Mouse (Mus musculus) hindbrain, embryonic 14.5 days (tissue): ENCODE data around the gene Mthfd2l. TPM values are rescaled to one million over a fixed set of nuclear protein-coding genes. Genes with fewer than 3 reads are reported as not detected.

Experiments
- ATAC-seq: fragments of 200-750 bp; cut with Nextera tagmentation; 2 replicates; pipeline ENCODE4 v1.8.0; 2017; ENCODE audit warnings: moderate number of reproducible peaks, mild to moderate bottlenecking, moderate TSS enrichment, moderate library complexity; ENCODE audit not compliant: low FRiP score
- DNase-seq: peaks from one replicate; pipeline ENCODE4 v3.0.0-alpha.2; 2015; ENCODE audit warnings: low spot score
- H3K27ac ChIP-seq: fragments of 300-500 bp; sonication (generic); 2 replicates; pipeline ENCODE4 v1.5.1; 2014; ENCODE audit warnings: mild to moderate bottlenecking, moderate library complexity
- H3K27me3 ChIP-seq: fragments of 300-500 bp; sonication (generic); 2 replicates; pipeline ENCODE4 v1.6.1; 2014; ENCODE audit warnings: mild to moderate bottlenecking, low read length, mixed read lengths; ENCODE audit not compliant: control insufficient read depth, insufficient read depth
- H3K36me3 ChIP-seq: fragments of 300-500 bp; sonication (generic); replicated peaks from 2 replicates; pipeline ENCODE4 v1.6.1; 2014; ENCODE audit not compliant: control insufficient read depth, insufficient read depth
- H3K4me1 ChIP-seq: fragments of 300-500 bp; sonication (generic); replicated peaks from 2 replicates; pipeline ENCODE4 v1.6.1; 2014; ENCODE audit warnings: antibody characterized with exemption, low read length, mixed read lengths; ENCODE audit not compliant: control insufficient read depth, insufficient read depth
- H3K4me2 ChIP-seq: fragments of 300-500 bp; sonication (generic); replicated peaks from 2 replicates; pipeline ENCODE4 v1.6.1; 2014; ENCODE audit warnings: mild to moderate bottlenecking, moderate library complexity
- H3K4me3 ChIP-seq: fragments of 300-500 bp; sonication (generic); replicated peaks from 2 replicates; pipeline ENCODE4 v1.5.1; 2014; ENCODE audit warnings: mild to moderate bottlenecking, low read length
- H3K9ac ChIP-seq: fragments of 300-500 bp; sonication (generic); 2 replicates; pipeline ENCODE4 v1.6.1; 2014
- H3K9me3 ChIP-seq: fragments of 300-500 bp; sonication (generic); 2 replicates; pipeline ENCODE4 v1.6.1; 2016; ENCODE audit warnings: low read length; ENCODE audit not compliant: control insufficient read depth
- WGBS: fragments of 180-500 bp; shearing (Covaris S2); extraction: QIAGEN DNeasy Blood & Tissue Kit; methylation state at CpG from one replicate; pipeline ENCODE4 v1.1.7; 2014; 5-methylcytosine and 5-hydroxymethylcytosine counted together
- polyA plus RNA-seq: library from polyadenylated mRNA; unstranded; fragments of >200 nt; fragmentation: Nextera tagmentation; extraction: Ambion mirVana; gene quantifications from 2 replicates; pipeline ENCODE4 v1.2.1, GENCODE M21; 2014

The Mthfd2l gene
- polyA plus RNA-seq, 1 experiment from 2014 or later = 88.3 TPM

- Histone ChIP-seq H3K27me3 (no peaks in the 10 kb centered on the region), H3K27ac (peak overlapping the region; percentile 98), H3K9me3 (no peaks in the 10 kb centered on the region), H3K4me1 (peaks cover 14% of the 10 kb centered on the region), H3K9ac (peak overlapping the region; percentile 99), H3K4me2 (peak overlapping the region; percentile 55), H3K36me3 (peaks cover 14% of the 10 kb centered on the region), H3K4me3 (peak overlapping the region; percentile 74)
- ATAC-seq (no peak; the same call in 1 of the 2 replicates), DNase-seq (no peak)
- 40% methylated on average over 2 of the region's 2 CpGs for WGBS
These were observed 371 bp upstream of the Mthfd2l start for GRCm38 (mm10) chr5:90930546-90930945.

- DNase-seq (peak; percentile 54), ATAC-seq (peak; percentile 28; the same call in 1 of the 2 replicates)
- Histone ChIP-seq H3K27ac (peak overlapping the region; percentile 98), H3K9me3 (no peaks in the 10 kb centered on the region), H3K9ac (peak overlapping the region; percentile 99), H3K36me3 (peaks cover 14% of the 10 kb centered on the region), H3K4me2 (peak overlapping the region; percentile 55), H3K27me3 (no peaks in the 10 kb centered on the region), H3K4me1 (peaks cover 14% of the 10 kb centered on the region), H3K4me3 (peak overlapping the region; percentile 74)
- WGBS = 5% methylated on average over 6 of the region's 6 CpGs
These were observed 994 bp downstream of the Mthfd2l start for GRCm38 (mm10) chr5:90931911-90932310.

- no peaks in the 10 kb centered on the region for H3K9me3 ChIP-seq
- peaks cover 11% of the 10 kb centered on the region for H3K4me1 ChIP-seq
- no peak for DNase-seq
- no peak overlapping the region for H3K9ac ChIP-seq
- H3K27me3 ChIP-seq = no peaks in the 10 kb centered on the region
- H3K27ac ChIP-seq = no peak overlapping the region
- ATAC-seq = no peak
- 70% methylated on average over 2 of the region's 2 CpGs for WGBS
- H3K4me2 ChIP-seq = no peak overlapping the region
- H3K36me3 ChIP-seq = peaks cover 14% of the 10 kb centered on the region
- H3K4me3 ChIP-seq = no peak overlapping the region
These were observed 5.8 kb downstream of the Mthfd2l start for GRCm38 (mm10) chr5:90936706-90937105.

- DNase-seq = no peak
- Histone ChIP-seq H3K4me3 (no peak overlapping the region), H3K9ac (no peak overlapping the region), H3K27ac (no peak overlapping the region), H3K27me3 (no peaks in the 10 kb centered on the region), H3K4me1 (no peaks in the 10 kb centered on the region), H3K9me3 (no peaks in the 10 kb centered on the region), H3K4me2 (no peak overlapping the region), H3K36me3 (peaks cover 4% of the 10 kb centered on the region; the same call in 1 of the 2 replicates)
- WGBS = 95% methylated on average over 2 of the region's 2 CpGs
- ATAC-seq = no peak
These were observed 14.5 kb downstream of the Mthfd2l start for GRCm38 (mm10) chr5:90945453-90945852.

GRCm38 (mm10) chr5:90949499-90949898, 18.6 kb downstream of the Mthfd2l start:
- WGBS = 87% methylated on average over 15 of the region's 15 CpGs
- H3K27me3 ChIP-seq = no peaks in the 10 kb centered on the region
- no peak overlapping the region for H3K4me2 ChIP-seq
- no peaks in the 10 kb centered on the region for H3K4me1 ChIP-seq
- H3K9ac ChIP-seq = no peak overlapping the region
- no peak overlapping the region for H3K27ac ChIP-seq
- no peak for DNase-seq
- H3K36me3 ChIP-seq = peaks cover 4% of the 10 kb centered on the region; the same call in 1 of the 2 replicates
- H3K4me3 ChIP-seq = no peak overlapping the region
- no peak for ATAC-seq
- no peaks in the 10 kb centered on the region for H3K9me3 ChIP-seq

GRCm38 (mm10) chr5:90951475-90951874, 20.6 kb downstream of the Mthfd2l start:
- ATAC-seq (peak; percentile 82; the same call in 1 of the 2 replicates), DNase-seq (peak; percentile 38)
- peaks cover 4% of the 10 kb centered on the region; the same call in 1 of the 2 replicates for H3K36me3 ChIP-seq
- H3K9ac ChIP-seq = no peak overlapping the region
- H3K4me2 ChIP-seq = no peak overlapping the region
- no peak overlapping the region for H3K27ac ChIP-seq
- no peak overlapping the region for H3K4me3 ChIP-seq
- H3K9me3 ChIP-seq = no peaks in the 10 kb centered on the region
- no peaks in the 10 kb centered on the region for H3K27me3 ChIP-seq
- H3K4me1 ChIP-seq = no peaks in the 10 kb centered on the region
- WGBS = 36% methylated on average over 2 of the region's 2 CpGs

- DNase-seq = no peak
- H3K4me2 ChIP-seq = no peak overlapping the region
- H3K4me1 ChIP-seq = no peaks in the 10 kb centered on the region
- 88% methylated on average over 8 of the region's 8 CpGs for WGBS
- H3K36me3 ChIP-seq = peaks cover 4% of the 10 kb centered on the region; the same call in 1 of the 2 replicates
- no peak overlapping the region for H3K4me3 ChIP-seq
- no peak overlapping the region for H3K27ac ChIP-seq
- no peak overlapping the region for H3K9ac ChIP-seq
- ATAC-seq = no peak
- H3K27me3 ChIP-seq = no peaks in the 10 kb centered on the region
- no peaks in the 10 kb centered on the region for H3K9me3 ChIP-seq
These were observed 22.0 kb downstream of the Mthfd2l start for GRCm38 (mm10) chr5:90952731-90953481.

- Histone ChIP-seq H3K27ac (no peak overlapping the region), H3K4me2 (no peak overlapping the region), H3K4me3 (no peak overlapping the region), H3K9me3 (no peaks in the 10 kb centered on the region), H3K27me3 (no peaks in the 10 kb centered on the region), H3K4me1 (no peaks in the 10 kb centered on the region), H3K9ac (no peak overlapping the region), H3K36me3 (peaks cover 16% of the 10 kb centered on the region)
- ATAC-seq = no peak
- DNase-seq = no peak
- 67% methylated on average over 4 of the region's 4 CpGs for WGBS
These were observed 33.4 kb downstream of the Mthfd2l start for GRCm38 (mm10) chr5:90964316-90964715.

- no peak overlapping the region for H3K27ac ChIP-seq
- DNase-seq (no peak), ATAC-seq (no peak)
- no peak overlapping the region for H3K4me2 ChIP-seq
- H3K4me3 ChIP-seq = no peak overlapping the region
- no peaks in the 10 kb centered on the region for H3K9me3 ChIP-seq
- H3K36me3 ChIP-seq = peaks cover 12% of the 10 kb centered on the region
- H3K4me1 ChIP-seq = no peaks in the 10 kb centered on the region
- H3K9ac ChIP-seq = no peak overlapping the region
- WGBS = 90% methylated on average over 4 of the region's 4 CpGs
- H3K27me3 ChIP-seq = no peaks in the 10 kb centered on the region
These were observed 33.8 kb downstream of the Mthfd2l start for GRCm38 (mm10) chr5:90964764-90965163.
